Mouse (Mus musculus) brain, adult 2 months (tissue): ENCODE data around the gene Tnni2.
"Not testable (repeated sequence)": the region's sequence is repeated elsewhere in the genome, so short reads cannot be mapped to it uniquely, and the experiment has no call there.

ENCODE experiments used
- DNase-seq: peaks from one replicate; pipeline ENCODE4 v3.0.0; 2011; ENCODE audit warnings: low read depth, low spot score

Gene Tnni2

DNA sequence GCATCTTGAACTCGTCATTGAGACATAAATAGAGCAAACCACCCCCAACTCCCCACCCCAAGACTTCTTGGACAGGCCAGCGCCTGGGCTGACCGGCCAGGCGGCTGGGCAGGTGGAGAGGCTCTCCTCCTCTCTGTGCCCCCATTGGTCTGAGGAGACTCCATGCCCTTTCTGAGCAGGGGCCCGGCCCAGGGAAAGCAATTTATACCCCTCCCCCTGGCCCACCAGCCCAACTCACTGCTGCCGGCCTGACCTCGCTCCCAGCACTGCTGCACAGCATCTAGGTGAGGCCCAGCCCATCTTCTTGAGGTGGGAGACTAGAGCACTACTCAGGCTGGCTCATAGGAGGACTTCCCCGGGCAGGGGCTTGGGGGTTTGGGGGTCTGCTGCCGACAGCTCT lies at the start of gene Tnni2:
Gene Tnni2 (plus strand): TSS at position 224 of the 400 bp plus-strand sequence.
- no peak for DNase-seq

- peak; percentile 40 for DNase-seq
These were observed 48.4 kb upstream of the Tnni2 start for GRCm38 (mm10) chr7:142393191-142393590.

- DNase-seq: no peak
These were observed 47.1 kb upstream of the Tnni2 start for GRCm38 (mm10) chr7:142394261-142395190.

- no peak for DNase-seq
These were observed 46.1 kb upstream of the Tnni2 start for GRCm38 (mm10) chr7:142395472-142395871.

- no peak for DNase-seq
These were observed 45.0 kb upstream of the Tnni2 start for GRCm38 (mm10) chr7:142396611-142397010.

DNA sequence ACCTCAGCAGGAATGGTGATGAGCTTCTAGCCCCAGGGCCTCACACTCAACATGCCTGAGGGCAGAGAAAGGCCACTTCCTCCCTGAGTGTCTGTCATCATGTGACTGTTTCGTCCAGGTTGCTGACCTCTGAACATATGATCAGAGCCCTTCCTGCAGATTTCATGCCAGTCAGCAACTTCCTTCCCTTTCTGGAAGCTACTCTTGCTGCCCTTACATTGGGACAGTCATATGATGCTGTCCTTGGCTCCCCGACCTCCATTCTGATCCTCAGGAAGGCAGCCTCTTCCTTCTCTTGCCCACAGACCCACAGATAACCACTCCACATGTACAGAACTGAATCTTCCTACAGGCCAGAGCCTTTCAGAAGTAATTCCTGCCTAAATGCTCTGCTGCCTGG lies 43.6 kb upstream of the Tnni2 start:
- DNase-seq: peak; percentile 55

GRCm38 (mm10) chr7:142399250-142399649 lies 42.4 kb upstream of the Tnni2 start:
- no peak for DNase-seq

- DNase-seq: peak; percentile 74
These were observed 41.4 kb upstream of the Tnni2 start for GRCm38 (mm10) chr7:142400112-142400749.

DNA sequence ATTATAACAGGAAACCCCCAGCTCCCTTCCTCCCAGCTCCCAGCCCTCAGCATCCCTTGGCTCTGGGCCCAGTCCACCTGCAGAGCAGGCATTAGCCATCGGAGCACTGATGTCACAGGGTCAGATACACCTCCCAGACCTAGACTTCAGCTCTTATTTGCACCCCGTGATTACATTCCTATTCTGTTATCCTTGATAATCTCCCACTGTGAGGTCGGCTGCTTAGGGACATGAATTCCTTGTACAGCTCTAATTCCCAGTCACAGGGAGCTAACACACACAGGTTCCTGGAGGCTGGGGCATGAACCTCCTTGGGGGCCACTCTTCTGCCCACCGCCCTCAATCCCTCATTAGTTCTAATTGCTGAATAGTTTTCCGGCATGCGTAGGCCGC lies 40.9 kb upstream of the Tnni2 start:
- DNase-seq: no peak

DNA sequence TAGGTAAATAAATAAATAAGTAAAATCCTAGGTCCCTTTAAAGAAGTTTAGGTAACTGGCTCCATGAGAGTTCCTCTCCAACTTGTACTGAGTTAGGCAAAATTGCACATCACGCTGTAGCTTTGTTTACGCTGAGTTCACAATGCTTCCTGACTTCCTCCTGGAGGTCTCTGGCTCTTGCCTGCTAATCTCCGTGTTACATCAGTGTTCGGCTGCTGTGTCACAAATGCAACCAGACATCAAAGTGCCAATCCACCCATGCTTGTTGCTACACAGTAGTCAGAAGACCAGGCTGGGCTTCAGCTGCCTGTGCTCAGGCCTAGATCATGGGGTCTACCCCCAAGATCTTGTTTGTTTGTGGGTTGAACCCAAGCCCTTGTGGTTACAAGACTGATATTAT lies 38.0 kb upstream of the Tnni2 start:
- DNase-seq: peak; percentile 40

DNA sequence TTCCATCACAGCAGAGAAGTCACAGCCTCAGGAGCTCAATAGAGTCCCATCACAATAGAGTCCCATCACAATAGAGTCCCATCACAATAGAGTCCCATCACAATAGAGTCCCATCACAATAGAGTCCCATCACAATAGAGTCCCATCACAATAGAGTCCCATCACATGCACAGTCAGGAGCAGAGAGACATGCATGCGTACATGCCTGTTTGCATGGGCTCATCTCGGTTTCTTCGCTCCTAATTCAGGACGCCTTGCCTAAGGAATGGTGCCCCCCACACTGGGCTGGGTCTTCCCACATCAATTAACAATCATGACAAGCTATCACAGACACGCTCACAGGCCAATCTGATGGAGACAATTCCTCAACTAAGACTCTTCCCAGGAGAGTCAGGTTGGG lies 36.5 kb upstream of the Tnni2 start:
- not testable (repeated sequence) for DNase-seq

DNA sequence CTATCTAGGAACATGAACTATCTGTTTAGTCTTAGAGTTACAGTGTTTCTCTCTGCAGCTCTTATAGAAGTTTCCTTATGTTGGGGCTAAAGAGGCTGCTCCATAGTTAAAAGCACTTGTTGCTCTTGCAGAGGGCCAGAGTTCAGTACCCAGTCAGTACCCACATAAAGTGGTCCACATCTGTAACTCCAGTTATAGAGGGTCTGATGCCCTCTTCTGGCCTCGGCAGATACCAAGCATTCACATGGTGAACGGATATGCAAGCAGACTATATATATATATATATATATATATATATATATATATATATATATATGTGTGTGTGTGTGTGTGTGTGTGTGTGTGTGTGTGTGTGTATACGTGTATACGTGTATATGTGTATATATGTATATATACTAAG lies 33.7 kb upstream of the Tnni2 start:
- DNase-seq: no peak

DNA sequence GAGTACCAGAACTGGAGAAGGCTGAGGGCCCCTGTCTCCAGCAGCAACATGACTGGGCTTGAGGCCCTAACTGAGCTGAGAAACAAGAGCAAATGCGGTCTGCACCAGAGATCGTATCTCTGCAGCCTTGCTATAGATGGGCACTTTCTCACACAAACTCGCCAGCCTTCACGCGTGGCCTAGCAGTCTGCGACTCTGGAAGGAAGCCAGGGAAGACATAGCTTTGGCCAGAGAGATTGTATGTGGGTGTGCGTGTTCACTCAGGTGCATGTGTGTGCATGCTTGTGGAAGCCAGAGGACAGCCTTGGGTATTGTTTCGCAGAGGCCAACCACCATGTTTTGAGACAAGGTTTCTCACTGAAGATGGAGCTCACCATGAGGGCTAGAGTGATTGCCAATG lies 32.9 kb upstream of the Tnni2 start:
- no peak for DNase-seq

GRCm38 (mm10) chr7:142409603-142410002 lies 32.0 kb upstream of the Tnni2 start:
- no peak for DNase-seq

DNA sequence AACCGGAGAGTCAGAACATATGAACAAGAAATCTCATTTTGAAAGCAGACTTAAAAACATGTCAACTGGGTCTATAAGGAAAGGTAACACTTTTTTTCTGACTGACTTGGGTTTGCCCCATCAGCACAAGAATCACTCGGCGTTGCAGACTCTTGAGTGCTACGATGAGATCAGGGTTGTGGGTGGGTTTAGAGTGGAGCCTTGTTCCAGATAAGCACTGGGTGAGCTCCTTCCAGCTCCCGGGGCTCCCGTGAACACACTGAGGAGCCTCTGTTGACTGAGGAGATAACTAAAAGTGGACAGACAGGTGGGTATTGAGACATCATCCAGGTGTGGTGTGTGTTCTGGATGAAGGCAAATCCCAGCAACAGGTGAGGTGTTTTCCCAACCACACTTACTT lies 28.3 kb upstream of the Tnni2 start:
- no peak for DNase-seq

GRCm38 (mm10) chr7:142415314-142415713 lies 26.3 kb upstream of the Tnni2 start:
- no peak for DNase-seq

DNA sequence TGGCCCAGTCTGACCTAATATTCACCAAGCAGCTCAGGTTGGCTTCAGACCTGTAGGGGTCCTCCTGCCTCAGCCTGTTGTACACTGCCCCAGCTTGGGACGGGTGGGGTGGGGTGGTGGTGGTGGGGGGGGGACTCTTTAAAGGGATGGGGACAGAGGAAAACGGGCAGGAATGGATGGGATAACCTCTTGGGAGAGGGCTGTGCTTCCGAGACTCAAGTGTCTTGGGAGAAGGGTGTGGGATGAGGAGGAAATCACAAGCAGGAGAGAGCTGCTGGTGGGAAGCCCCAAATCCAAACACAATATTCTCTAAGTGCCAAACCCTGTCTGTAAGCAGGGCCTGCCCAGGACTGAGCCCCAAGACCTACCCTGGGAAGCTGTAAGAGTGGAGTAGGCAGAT lies 25.4 kb upstream of the Tnni2 start:
- DNase-seq: no peak

DNA sequence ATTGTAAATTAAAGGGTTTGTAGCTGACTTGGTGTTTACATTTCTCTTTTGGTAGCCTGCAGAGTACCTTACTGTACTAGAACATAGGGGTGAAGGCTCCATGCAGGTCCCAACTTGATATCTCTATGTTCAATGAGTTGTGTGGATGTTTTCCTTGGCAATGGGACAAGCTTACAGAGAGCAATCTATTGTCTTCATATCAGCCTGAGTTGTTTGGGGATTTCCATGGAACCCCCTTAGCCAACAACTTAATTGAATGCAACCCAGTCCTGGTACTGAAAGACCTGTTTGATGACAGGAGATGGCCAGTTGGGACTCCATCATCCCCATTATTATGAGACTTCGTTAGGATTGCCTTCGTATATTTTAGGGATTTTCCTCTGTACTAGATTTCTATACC lies 23.6 kb upstream of the Tnni2 start:
- DNase-seq: no peak

GRCm38 (mm10) chr7:142418679-142419078 lies 22.9 kb upstream of the Tnni2 start:
- DNase-seq: no peak

- DNase-seq: no peak
These were observed 21.7 kb upstream of the Tnni2 start for GRCm38 (mm10) chr7:142419887-142420286.

DNA sequence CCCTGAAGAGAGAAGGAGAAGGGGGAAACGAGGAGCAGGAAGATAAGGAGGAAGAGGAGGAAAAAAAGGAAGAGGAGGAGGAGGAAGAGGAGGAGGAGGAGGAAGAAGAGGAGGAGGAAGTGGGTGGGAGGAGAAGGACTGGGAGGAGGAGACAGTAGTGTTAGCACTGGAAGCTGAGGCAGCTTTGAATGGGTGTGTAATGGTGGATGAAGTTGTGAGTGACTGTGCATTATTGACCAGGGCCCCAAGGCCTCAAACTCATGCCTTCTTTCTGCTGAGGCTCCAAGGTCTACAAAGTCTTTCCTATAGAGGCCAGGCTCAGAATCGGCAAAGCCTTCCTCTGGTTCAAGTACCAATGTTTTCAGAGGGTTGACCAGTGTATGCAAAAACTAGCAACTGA lies 19.8 kb upstream of the Tnni2 start:
- no peak for DNase-seq

DNA sequence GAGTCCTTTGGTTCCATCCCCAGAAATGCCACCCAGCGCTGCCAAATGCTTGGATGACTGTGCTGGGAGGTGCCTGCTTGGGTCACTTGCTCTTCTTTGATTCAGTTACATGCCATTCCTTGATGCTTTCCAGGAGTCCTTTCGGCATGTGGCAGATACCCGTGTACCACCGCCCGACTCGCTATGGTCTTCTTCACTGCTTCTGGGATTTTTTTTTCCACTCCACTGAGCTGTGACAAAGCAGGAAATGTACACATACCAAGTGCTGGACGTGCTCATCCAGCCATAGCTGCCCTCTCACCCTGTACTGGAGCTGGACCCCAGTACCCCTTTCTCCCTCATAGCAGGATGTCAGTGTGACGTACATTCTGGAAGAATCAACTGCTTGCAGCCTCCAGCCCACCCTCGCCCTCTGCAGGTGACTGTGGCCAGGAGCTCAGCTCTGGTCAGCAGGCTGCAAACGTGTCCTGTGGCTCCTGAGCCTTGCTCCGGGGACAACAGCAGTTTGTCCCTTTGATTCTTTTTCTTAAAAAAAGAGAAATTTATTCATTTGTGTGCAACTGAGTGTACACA lies 15.9 kb upstream of the Tnni2 start:
- peak; percentile 44 for DNase-seq

DNA sequence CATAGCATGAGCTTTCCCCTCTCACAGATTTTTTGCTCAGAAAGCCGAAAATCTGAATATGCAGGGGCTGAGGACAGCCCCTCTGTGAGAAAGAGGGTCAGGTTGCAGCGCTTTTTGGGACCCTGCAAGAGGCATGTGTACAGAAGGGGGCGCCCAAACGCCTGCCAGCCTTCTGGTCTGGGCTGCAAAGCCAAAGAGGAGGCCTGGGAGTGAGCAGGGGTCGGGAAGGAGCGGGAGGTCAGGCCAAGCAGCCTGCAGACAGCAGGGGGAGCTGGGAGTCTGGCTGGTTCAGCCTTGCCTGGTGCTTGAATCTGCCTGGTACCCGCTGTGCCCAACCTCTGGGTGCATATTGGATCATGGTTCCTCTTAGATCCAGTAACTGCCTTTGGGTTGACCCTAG lies 13.4 kb upstream of the Tnni2 start:
- peak; percentile 16 for DNase-seq
